Mouse (Mus musculus) MN1 (cell line): ENCODE measurements around the gene Nedd8.

ENCODE experiments used
- DNase-seq: peaks from one replicate; pipeline ENCODE4 v3.0.0-alpha.2; 2016; ENCODE audit warnings: low spot score

The Nedd8 gene

DNA sequence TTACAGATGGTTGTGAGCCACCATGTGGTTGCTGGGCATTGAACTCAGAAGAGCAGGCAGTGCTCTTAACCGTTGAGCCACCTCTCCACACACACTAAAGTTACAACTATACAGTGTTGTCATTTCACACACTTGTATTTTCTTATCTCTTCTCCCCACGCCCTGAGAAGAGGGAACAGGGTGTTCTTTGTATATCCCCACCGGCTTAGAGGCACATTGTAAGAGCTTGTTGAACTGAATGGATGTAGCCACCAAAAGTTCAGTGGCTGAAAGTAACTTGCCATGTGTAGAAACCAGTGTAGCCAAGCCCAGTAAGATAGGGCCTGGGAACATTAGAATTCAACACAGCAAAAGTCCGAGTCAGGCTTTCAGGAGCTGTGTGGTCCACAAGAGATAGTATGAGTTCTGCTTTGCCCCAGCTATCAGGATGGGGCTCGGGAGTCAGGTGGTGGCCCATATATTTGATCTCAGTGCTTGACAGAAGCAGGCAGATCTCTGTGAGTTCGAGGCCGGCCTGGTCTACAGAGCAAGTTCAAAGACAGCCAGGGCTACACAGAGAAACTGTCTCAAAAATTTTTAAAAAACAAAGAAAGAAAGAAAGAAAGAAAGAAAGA lies 57.3 kb downstream of the Nedd8 start:
- no peak for DNase-seq

DNA sequence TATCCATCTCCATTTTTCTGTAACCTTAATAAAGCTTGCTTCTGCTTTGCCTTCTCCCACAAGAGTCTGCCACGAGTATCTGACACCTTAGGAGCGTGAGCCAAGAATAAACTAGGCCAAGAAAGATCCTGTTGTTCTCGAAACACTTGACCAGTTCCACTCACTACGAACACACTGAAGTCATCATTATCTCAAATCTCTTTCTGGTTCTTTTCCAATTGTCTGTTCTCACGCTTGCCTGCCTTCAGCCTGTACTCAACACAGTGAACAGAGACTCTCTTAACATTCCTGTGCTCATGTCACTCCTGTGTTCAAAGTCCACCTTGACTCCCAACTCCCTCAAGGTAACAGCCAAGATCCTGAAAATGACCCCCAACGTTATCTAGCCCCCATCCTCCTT lies 58.6 kb downstream of the Nedd8 start:
- DNase-seq, result no peak
